Mouse (Mus musculus): ENCODE measurements around the gene Vegfc. TPM values are rescaled to one million over a fixed set of nuclear protein-coding genes. Genes with fewer than 3 reads are reported as not detected.

Gene Vegfc
- total RNA-seq (2023) = not detected

GRCm38 (mm10) chr8:54077271-54078120 lies at the start of gene Vegfc:
Gene Vegfc, plus strand, starts transcription at chr8:54077606.

Measured in T-cell, adult 66 days (primary cell).